Mouse (Mus musculus): ENCODE measurements around the gene Pfkfb4. TPM values are rescaled to one million over a fixed set of nuclear protein-coding genes. Genes with fewer than 3 reads are reported as not detected.

The Pfkfb4 gene
- polyA plus RNA-seq, 1 experiment, result 4.4 TPM

- Histone ChIP-seq H3K27me3 (ENCODE audit: control insufficient read depth, insufficient read depth, insufficient read length) (no peaks in the 10 kb centered on the region), H3K79me2 (ENCODE audit: control insufficient read depth, insufficient read depth) (no peaks in the 10 kb centered on the region), H3K36me3 (ENCODE audit: control insufficient read depth, insufficient read depth) (no peaks in the 10 kb centered on the region), H3K4me2 (ENCODE audit: low read depth) (no peak overlapping the region), H3ac (ENCODE audit: control insufficient read depth, insufficient read length) (no peak overlapping the region), H3K4me3 (no peak overlapping the region)
- TF ChIP-seq TCF3 (IDR thresholded peaks at IDR 0.05; ENCODE audit: insufficient read length, low read depth), result no peak
- no peak for TF ChIP-seq CEBPB (IDR thresholded peaks at IDR 0.05; ENCODE audit: insufficient read depth, poor library complexity, severe bottlenecking)
- no peak for TF ChIP-seq MAX (IDR thresholded peaks at IDR 0.05; ENCODE audit: low read depth)
- TF ChIP-seq POLR2A (IDR thresholded peaks at IDR 0.05; ENCODE audit: insufficient read length, low read depth), result no peak
- TF ChIP-seq SRF (IDR thresholded peaks at IDR 0.05; ENCODE audit: control insufficient read depth, insufficient read length, low read depth), result no peak
- TF ChIP-seq REST (IDR thresholded peaks at IDR 0.05; ENCODE audit: insufficient read depth, insufficient read length), result no peak
- TF ChIP-seq MYOG (IDR thresholded peaks at IDR 0.05; ENCODE audit: control insufficient read depth in 1 of 3, insufficient read depth in 1 of 3, insufficient read length in 2 of 3, low read depth in 2 of 3), result no peak
- no peak for TF ChIP-seq TCF12 (IDR thresholded peaks at IDR 0.05; ENCODE audit: insufficient read depth, poor library complexity, severe bottlenecking)
- TF ChIP-seq E2F4 (IDR thresholded peaks at IDR 0.05; ENCODE audit: insufficient read depth), result no peak
- no peak for TF ChIP-seq POLR2AphosphoS2 (IDR thresholded peaks at IDR 0.05; ENCODE audit: insufficient read length, low read depth)
These were observed 7.6 kb downstream of the Pfkfb4 start for GRCm38 (mm10) chr9:108999167-108999526.

DNA sequence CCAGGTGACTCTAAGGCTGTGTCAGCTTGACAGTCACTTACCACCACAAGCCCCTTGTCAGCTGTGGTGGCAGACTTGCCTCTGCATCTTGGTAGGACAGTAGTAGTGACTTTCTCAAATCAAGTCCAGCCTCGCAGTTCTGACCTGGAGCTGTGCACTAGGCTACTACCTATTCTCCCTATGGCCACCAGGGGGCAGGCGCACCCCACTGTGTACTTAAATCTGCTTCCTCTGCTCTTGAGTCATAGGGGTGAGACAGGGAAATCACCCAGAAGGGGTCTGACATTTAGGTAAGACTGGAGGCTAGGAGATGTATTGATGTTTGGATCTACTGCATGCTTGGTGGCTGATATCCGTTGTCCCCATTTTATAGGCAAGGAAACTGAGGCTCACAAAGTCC, 9.1 kb downstream of the Pfkfb4 start:
- H3K4me3 ChIP-seq, result no peak overlapping the region
- H3K36me3 ChIP-seq (ENCODE audit: control insufficient read depth, insufficient read depth), result no peaks in the 10 kb centered on the region
- TF ChIP-seq TCF12 (IDR thresholded peaks at IDR 0.05; ENCODE audit: insufficient read depth, poor library complexity, severe bottlenecking) (no peak), POLR2AphosphoS2 (IDR thresholded peaks at IDR 0.05; ENCODE audit: insufficient read length, low read depth) (no peak), MYOD1 (IDR thresholded peaks at IDR 0.05; ENCODE audit: control insufficient read depth in 1 of 3, insufficient read length in 2 of 3, low read depth in 2 of 3) (no peak), E2F4 (IDR thresholded peaks at IDR 0.05; ENCODE audit: insufficient read depth) (no peak), SRF (IDR thresholded peaks at IDR 0.05; ENCODE audit: control insufficient read depth, insufficient read length, low read depth) (no peak)
- no peak overlapping the region for H3ac ChIP-seq (ENCODE audit: control insufficient read depth, insufficient read length)
- no peak overlapping the region for H3K4me2 ChIP-seq (ENCODE audit: low read depth)
- no peaks in the 10 kb centered on the region for H3K27me3 ChIP-seq (ENCODE audit: control insufficient read depth, insufficient read depth, insufficient read length)
- H3K79me2 ChIP-seq (ENCODE audit: control insufficient read depth, insufficient read depth), result no peaks in the 10 kb centered on the region

- Histone ChIP-seq H3K4me3 (no peak overlapping the region), H3K36me3 (ENCODE audit: control insufficient read depth, insufficient read depth) (no peaks in the 10 kb centered on the region), H3K79me2 (ENCODE audit: control insufficient read depth, insufficient read depth) (no peaks in the 10 kb centered on the region), H3K4me2 (ENCODE audit: low read depth) (no peak overlapping the region), H3K27me3 (ENCODE audit: control insufficient read depth, insufficient read depth, insufficient read length) (no peaks in the 10 kb centered on the region), H3ac (ENCODE audit: control insufficient read depth, insufficient read length) (no peak overlapping the region)
- TF ChIP-seq POLR2A (IDR thresholded peaks at IDR 0.05; ENCODE audit: insufficient read length, low read depth), result no peak
- no peak for TF ChIP-seq USF1 (IDR thresholded peaks at IDR 0.05; ENCODE audit: low read depth)
- no peak for TF ChIP-seq MYOD1 (IDR thresholded peaks at IDR 0.05; ENCODE audit: control insufficient read depth in 1 of 3, insufficient read length in 2 of 3, low read depth in 2 of 3)
- no peak for TF ChIP-seq TCF3 (IDR thresholded peaks at IDR 0.05; ENCODE audit: insufficient read length, low read depth)
- no peak for TF ChIP-seq MYOG (IDR thresholded peaks at IDR 0.05; ENCODE audit: control insufficient read depth in 1 of 3, insufficient read depth in 1 of 3, insufficient read length in 2 of 3, low read depth in 2 of 3)
- no peak for TF ChIP-seq REST (IDR thresholded peaks at IDR 0.05; ENCODE audit: insufficient read depth, insufficient read length)
- no peak for TF ChIP-seq MAX (IDR thresholded peaks at IDR 0.05; ENCODE audit: low read depth)
- no peak for TF ChIP-seq CEBPB (IDR thresholded peaks at IDR 0.05; ENCODE audit: insufficient read depth, poor library complexity, severe bottlenecking)
- no peak for TF ChIP-seq POLR2AphosphoS2 (IDR thresholded peaks at IDR 0.05; ENCODE audit: insufficient read length, low read depth)
- TF ChIP-seq SRF (IDR thresholded peaks at IDR 0.05; ENCODE audit: control insufficient read depth, insufficient read length, low read depth), result no peak
- TF ChIP-seq E2F4 (IDR thresholded peaks at IDR 0.05; ENCODE audit: insufficient read depth), result no peak
- TF ChIP-seq TCF12 (IDR thresholded peaks at IDR 0.05; ENCODE audit: insufficient read depth, poor library complexity, severe bottlenecking), result no peak
These were observed 11.6 kb downstream of the Pfkfb4 start for GRCm38 (mm10) chr9:109003201-109003600.

DNA sequence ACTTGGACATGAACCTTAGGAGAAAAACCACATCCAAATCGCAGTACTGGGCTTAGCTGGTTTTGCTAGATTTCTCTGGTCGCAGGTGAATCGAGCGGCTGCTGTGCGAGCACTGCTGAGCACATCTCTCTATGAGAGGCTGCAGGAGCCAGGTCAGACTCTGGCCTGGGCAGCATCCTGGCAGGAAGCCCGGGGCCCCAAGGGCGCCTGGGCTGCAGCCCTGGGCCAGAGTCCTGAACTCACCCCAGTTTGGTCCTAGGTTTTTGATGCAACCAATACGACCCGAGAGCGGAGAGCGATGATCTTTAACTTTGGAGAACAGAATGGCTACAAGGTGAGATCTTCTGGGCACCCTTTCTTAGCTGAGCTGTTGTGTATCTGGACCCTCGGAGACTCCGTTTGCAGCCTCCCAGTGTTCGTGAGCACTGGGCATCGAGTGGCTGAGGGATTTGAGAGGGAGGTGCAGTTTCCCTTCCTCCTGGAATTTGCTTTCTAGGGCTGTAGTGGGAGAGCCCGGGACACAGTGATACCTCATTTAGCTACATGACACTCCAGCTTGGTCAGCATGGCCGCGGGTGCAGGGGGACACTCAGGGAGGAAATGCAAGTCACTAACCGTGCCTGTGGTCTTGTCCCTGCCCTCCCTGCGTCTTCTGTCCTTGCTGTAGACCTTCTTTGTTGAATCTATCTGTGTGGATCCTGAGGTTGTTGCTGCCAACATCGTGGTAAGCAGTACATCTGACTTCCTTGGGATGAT, 15.6 kb downstream of the Pfkfb4 start:
- H3K79me2 ChIP-seq (ENCODE audit: control insufficient read depth, insufficient read depth), result no peaks in the 10 kb centered on the region
- no peak for TF ChIP-seq REST (IDR thresholded peaks at IDR 0.05; ENCODE audit: insufficient read depth, insufficient read length)
- TF ChIP-seq E2F4 (IDR thresholded peaks at IDR 0.05; ENCODE audit: insufficient read depth), result no peak
- TF ChIP-seq SRF (IDR thresholded peaks at IDR 0.05; ENCODE audit: control insufficient read depth, insufficient read length, low read depth), result no peak
- no peak for TF ChIP-seq TCF12 (IDR thresholded peaks at IDR 0.05; ENCODE audit: insufficient read depth, poor library complexity, severe bottlenecking)
- TF ChIP-seq TCF3 (IDR thresholded peaks at IDR 0.05; ENCODE audit: insufficient read length, low read depth), result no peak
- TF ChIP-seq POLR2A (IDR thresholded peaks at IDR 0.05; ENCODE audit: insufficient read length, low read depth), result no peak
- no peak for TF ChIP-seq MAX (IDR thresholded peaks at IDR 0.05; ENCODE audit: low read depth)
- no peak for TF ChIP-seq USF1 (IDR thresholded peaks at IDR 0.05; ENCODE audit: low read depth)
- no peak for TF ChIP-seq MYOD1 (IDR thresholded peaks at IDR 0.05; ENCODE audit: control insufficient read depth in 1 of 3, insufficient read length in 2 of 3, low read depth in 2 of 3)
- TF ChIP-seq POLR2AphosphoS2 (IDR thresholded peaks at IDR 0.05; ENCODE audit: insufficient read length, low read depth), result no peak
- no peak for TF ChIP-seq CEBPB (IDR thresholded peaks at IDR 0.05; ENCODE audit: insufficient read depth, poor library complexity, severe bottlenecking)
- no peak for TF ChIP-seq MYOG (IDR thresholded peaks at IDR 0.05; ENCODE audit: control insufficient read depth in 1 of 3, insufficient read depth in 1 of 3, insufficient read length in 2 of 3, low read depth in 2 of 3)
- no peak overlapping the region for H3ac ChIP-seq (ENCODE audit: control insufficient read depth, insufficient read length)
- no peak overlapping the region for H3K4me3 ChIP-seq
- no peaks in the 10 kb centered on the region for H3K27me3 ChIP-seq (ENCODE audit: control insufficient read depth, insufficient read depth, insufficient read length)
- no peaks in the 10 kb centered on the region for H3K36me3 ChIP-seq (ENCODE audit: control insufficient read depth, insufficient read depth)
- H3K4me2 ChIP-seq (ENCODE audit: low read depth), result no peak overlapping the region
